Mouse (Mus musculus) heart, adult 8-10 months (tissue): ENCODE results near the gene Lgals2. TPM values are rescaled to one million over a fixed set of nuclear protein-coding genes. Genes with fewer than 3 reads are reported as not detected.

Source experiments
- DNase-seq: peaks from one replicate; pipeline ENCODE4 v3.0.0; 2022; ENCODE audit warnings: low spot score
- total RNA-seq, 4 experiments: library from RNA; stranded (reverse); gene quantifications; 2 replicates each; pipeline ENCODE4 v1.2.4; 2022

Lgals2 gene
- total RNA-seq: under 1 TPM in 1 of 4 experiments, not detected in 3; 0.65 TPM

GRCm38 (mm10) chr15:78855303-78855965 lies at the start of gene Lgals2:
TSS of gene Lgals2 (minus strand) at chr15:78855529.
- DNase-seq: no peak

GRCm38 (mm10) chr15:78903243-78903642 lies 47.9 kb upstream of the Lgals2 start:
- peak; percentile 86 for DNase-seq

- DNase-seq: no peak
These were observed 46.1 kb upstream of the Lgals2 start for GRCm38 (mm10) chr15:78901422-78901789.

GRCm38 (mm10) chr15:78900585-78901421 lies 45.5 kb upstream of the Lgals2 start:
- DNase-seq: no peak

- no peak for DNase-seq
These were observed 44.6 kb upstream of the Lgals2 start, which contains the start of gene Sh3bp1 for GRCm38 (mm10) chr15:78899740-78900584. TSS of gene Sh3bp1 (plus strand) at chr15:78899768.

GRCm38 (mm10) chr15:78899409-78899739 lies 44.0 kb upstream of the Lgals2 start, which contains the start of gene Gm49510:
TSS of gene Gm49510 (plus strand) at chr15:78899667.
- DNase-seq: no peak

GRCm38 (mm10) chr15:78898507-78899001 lies 43.2 kb upstream of the Lgals2 start:
- DNase-seq: no peak

GRCm38 (mm10) chr15:78897488-78897887 lies 42.2 kb upstream of the Lgals2 start:
- no peak for DNase-seq

- DNase-seq: no peak
These were observed 40.8 kb upstream of the Lgals2 start for GRCm38 (mm10) chr15:78896149-78896548.

- DNase-seq: no peak
These were observed 40.4 kb upstream of the Lgals2 start for GRCm38 (mm10) chr15:78895741-78896140.

GRCm38 (mm10) chr15:78894726-78895125 lies 39.4 kb upstream of the Lgals2 start:
- DNase-seq: no peak

- no peak for DNase-seq
These were observed 37.1 kb upstream of the Lgals2 start for GRCm38 (mm10) chr15:78892440-78892839.

- no peak for DNase-seq
These were observed 34.1 kb upstream of the Lgals2 start for GRCm38 (mm10) chr15:78889401-78889853.

GRCm38 (mm10) chr15:78881828-78882227 lies 26.5 kb upstream of the Lgals2 start:
- no peak for DNase-seq

GRCm38 (mm10) chr15:78880432-78880831 lies 25.1 kb upstream of the Lgals2 start:
- no peak for DNase-seq

- peak; percentile 48 for DNase-seq
These were observed 23.6 kb upstream of the Lgals2 start for GRCm38 (mm10) chr15:78878792-78879516.

GRCm38 (mm10) chr15:78877810-78878390 lies 22.6 kb upstream of the Lgals2 start:
- peak; percentile 34 for DNase-seq

GRCm38 (mm10) chr15:78876991-78877809 lies 21.9 kb upstream of the Lgals2 start, which contains the start of gene Gga1:
TSS of gene Gga1 (plus strand) at chr15:78877190.
- DNase-seq: peak; percentile 96

- DNase-seq: peak; percentile 66
These were observed 20.9 kb upstream of the Lgals2 start for GRCm38 (mm10) chr15:78876258-78876696.

- DNase-seq: no peak
These were observed 20.2 kb upstream of the Lgals2 start for GRCm38 (mm10) chr15:78875537-78875936.
